Mouse (Mus musculus) small intestine, adult 2 months (tissue): ENCODE measurements around the gene Ubn2.

Source experiments
- CTCF ChIP-seq: fragments of 200-500 bp; IDR thresholded peaks from 2 replicates; pipeline ENCODE4 v1.5.1; 2012; ENCODE audit warnings: low read depth, mild to moderate bottlenecking, control low read depth, inconsistent platforms, low read length, moderate library complexity, mixed read lengths; ENCODE audit not compliant: insufficient replicate concordance, insufficient read length; ENCODE audit errors: extremely low read depth
- POLR2A ChIP-seq: fragments of 200-500 bp; IDR thresholded peaks from 2 replicates; pipeline ENCODE4 v1.6.1; 2012; ENCODE audit warnings: low read depth, mild to moderate bottlenecking, control low read depth, inconsistent platforms, low read length, moderate library complexity

GRCm38 (mm10) chr6:38550250-38551061 is 116.7 kb downstream of the Ubn2 start:
- TF ChIP-seq CTCF (no peak), POLR2A (peak; percentile 42; the same call in 1 of the 2 replicates)
